Comparison of ENCODE assay signal across 7 mouse cellular contexts in the genomic region with DNA sequence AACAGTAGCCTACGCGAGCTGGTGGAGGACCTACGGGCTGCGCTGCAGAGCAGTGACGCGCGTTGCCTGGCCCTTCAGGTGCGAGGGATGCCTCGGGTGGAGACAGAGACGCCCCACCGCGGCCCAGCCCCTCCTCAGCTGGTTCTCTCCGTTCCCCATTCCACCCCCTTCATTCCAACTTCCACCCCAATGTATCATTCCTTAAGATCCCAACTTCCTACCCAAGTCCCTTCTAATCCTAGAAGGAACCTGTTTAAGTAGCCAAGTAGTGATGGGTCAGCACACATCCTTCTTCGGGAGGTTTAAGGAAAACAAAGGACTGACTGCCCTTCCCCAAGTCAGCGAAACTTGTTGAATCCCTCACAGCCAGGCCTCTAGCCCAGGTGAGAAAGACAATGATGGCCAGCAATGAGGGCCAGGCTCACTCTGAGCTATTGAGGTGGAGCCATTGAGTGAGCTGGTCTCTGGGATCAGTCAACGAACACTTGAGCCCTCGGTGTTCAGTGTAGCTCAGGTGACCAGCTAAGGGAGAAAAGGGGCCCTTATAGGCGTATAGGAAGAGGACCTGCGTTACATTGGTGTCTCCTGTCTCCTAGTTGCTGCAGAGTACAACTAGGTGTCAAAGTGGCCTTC. TPM values are rescaled to one million over a fixed set of nuclear protein-coding genes. Genes with fewer than 3 reads are reported as not detected.
DNase-seq lines count a peak whose midpoint lies in the region; ATAC-seq and TF ChIP-seq lines count a peak whose summit lies in the region.

No protein-coding gene starts in this region.

- no peaks in the 10 kb centered on the region for H3K36me3 ChIP-seq in lung, embryonic 15.5 days
- H3K36me3 ChIP-seq in forebrain, embryonic 14.5 days (ENCODE audit: control insufficient read depth, insufficient read depth, low read length): no peaks in the 10 kb centered on the region
- H3K36me3 ChIP-seq in limb, embryonic 14.5 days (ENCODE audit: control insufficient read depth, insufficient read depth, low read length): no peaks in the 10 kb centered on the region
- H3K36me3 ChIP-seq in stomach, embryonic 14.5 days (ENCODE audit: control insufficient read depth, insufficient read depth, low read length): no peaks in the 10 kb centered on the region

- WGBS in lung, embryonic 15.5 days: 5% methylated on average over 19 of the region's 19 CpGs
- WGBS in forebrain, embryonic 14.5 days: 2% methylated on average over 18 of the region's 19 CpGs
- WGBS in limb, embryonic 14.5 days: 3% methylated on average over 16 of the region's 19 CpGs
- 3% methylated on average over 19 of the region's 19 CpGs for WGBS in stomach, embryonic 14.5 days

- no peaks in the 10 kb centered on the region for H3K9me3 ChIP-seq in lung, embryonic 15.5 days
- H3K9me3 ChIP-seq in forebrain, embryonic 14.5 days (replicated peaks; ENCODE audit: control insufficient read depth, low read length): no peaks in the 10 kb centered on the region
- no peaks in the 10 kb centered on the region for H3K9me3 ChIP-seq in limb, embryonic 14.5 days (ENCODE audit: control insufficient read depth, low read length)
- no peaks in the 10 kb centered on the region for H3K9me3 ChIP-seq in stomach, embryonic 14.5 days (ENCODE audit: control insufficient read depth, low read depth, low read length)

- peaks cover 45% of the 10 kb centered on the region for H3K4me1 ChIP-seq in lung, embryonic 15.5 days
- H3K4me1 ChIP-seq in forebrain, embryonic 14.5 days (ENCODE audit: control insufficient read depth, insufficient read depth, low read length): peaks cover 5% of the 10 kb centered on the region; the same call in 1 of the 2 replicates
- H3K4me1 ChIP-seq in limb, embryonic 14.5 days (ENCODE audit: control insufficient read depth, insufficient read depth, low read length): peaks cover 11% of the 10 kb centered on the region; the same call in 1 of the 2 replicates
- peaks cover 19% of the 10 kb centered on the region; the same call in 1 of the 2 replicates for H3K4me1 ChIP-seq in stomach, embryonic 14.5 days (ENCODE audit: control insufficient read depth, insufficient read depth, low read length)

- peak overlapping the region; percentile 54 for H3K9ac ChIP-seq in lung, embryonic 15.5 days
- peak overlapping the region; percentile 59 for H3K9ac ChIP-seq in forebrain, embryonic 14.5 days (ENCODE audit: low read length)
- H3K9ac ChIP-seq in limb, embryonic 14.5 days (ENCODE audit: low read depth, low read length, severe bottlenecking): peak overlapping the region; percentile 48; the same call in 1 of the 2 replicates
- H3K9ac ChIP-seq in stomach, embryonic 14.5 days (replicated peaks; ENCODE audit: low read depth, low read length): peak overlapping the region; percentile 22; the same call in 1 of the 2 replicates

- DNase-seq in lung, adult 18-20 months: no peak
- DNase-seq in forebrain, embryonic 14.5 days (ENCODE audit: low spot score): no peak
- no peak for DNase-seq in limb, embryonic 14.5 days (ENCODE audit: low spot score)
- DNase-seq in right cerebral cortex, postnatal 36 days (ENCODE audit: low spot score in 2 of 2): no peak
- no peak for DNase-seq in layer of hippocampus, adult 9-11 months

- ATAC-seq in lung, embryonic 15.5 days (ENCODE audit: borderline replicate concordance, extremely low read depth, low FRiP score, low TSS enrichment): no peak
- peak; percentile 61; the same call in 1 of the 2 replicates for ATAC-seq in forebrain, embryonic 14.5 days
- no peak for ATAC-seq in limb, embryonic 14.5 days (ENCODE audit: low FRiP score, low read depth)
- no peak for ATAC-seq in stomach, embryonic 14.5 days (ENCODE audit: insufficient number of reproducible peaks, insufficient read depth, low FRiP score, low read depth)

- no peak overlapping the region for H3K27ac ChIP-seq in lung, embryonic 15.5 days
- H3K27ac ChIP-seq in forebrain, embryonic 14.5 days (ENCODE audit: low read depth, low read length): no peak overlapping the region
- H3K27ac ChIP-seq in limb, embryonic 14.5 days (replicated peaks; ENCODE audit: low read depth, low read length): no peak overlapping the region
- no peak overlapping the region for H3K27ac ChIP-seq in stomach, embryonic 14.5 days (ENCODE audit: low read length)

- peak overlapping the region; percentile 56 for H3K4me3 ChIP-seq in lung, embryonic 15.5 days
- H3K4me3 ChIP-seq in forebrain, embryonic 14.5 days (ENCODE audit: low read depth, low read length): peak overlapping the region; percentile 48
- peak overlapping the region; percentile 56 for H3K4me3 ChIP-seq in limb, embryonic 14.5 days (replicated peaks; ENCODE audit: low read length)
- peak overlapping the region; percentile 61 for H3K4me3 ChIP-seq in stomach, embryonic 14.5 days (ENCODE audit: low read depth, low read length)

- peak overlapping the region; percentile 90 for H3K4me2 ChIP-seq in lung, embryonic 15.5 days
- H3K4me2 ChIP-seq in forebrain, embryonic 14.5 days (ENCODE audit: low read length): peak overlapping the region; percentile 84
- H3K4me2 ChIP-seq in limb, embryonic 14.5 days (replicated peaks; ENCODE audit: low read depth, low read length, severe bottlenecking): peak overlapping the region; percentile 95
- peak overlapping the region; percentile 98 for H3K4me2 ChIP-seq in stomach, embryonic 14.5 days (replicated peaks; ENCODE audit: low read depth, low read length)

- peaks cover 46% of the 10 kb centered on the region for H3K27me3 ChIP-seq in lung, embryonic 15.5 days
- peaks cover 51% of the 10 kb centered on the region for H3K27me3 ChIP-seq in forebrain, embryonic 14.5 days (replicated peaks; ENCODE audit: control insufficient read depth, insufficient read depth, low read length)
- peaks cover 54% of the 10 kb centered on the region for H3K27me3 ChIP-seq in limb, embryonic 14.5 days (ENCODE audit: control insufficient read depth, insufficient read depth, low read length)
- H3K27me3 ChIP-seq in stomach, embryonic 14.5 days (ENCODE audit: control insufficient read depth, insufficient read depth, low read length): peaks cover 27% of the 10 kb centered on the region

- TF ChIP-seq POLR2A in limb, embryonic 14.5 days (IDR thresholded peaks at IDR 0.05; ENCODE audit: borderline replicate concordance, extremely low read depth, insufficient read depth, insufficient read length): no peak

RNA-seq across cellular contexts. Expression of a gene that starts 0.9 kb away (rescaled TPM):
- 5.4 and 6.0 TPM in 2 replicates for polyA plus RNA-seq in lung, embryonic 15.5 days (2015; fragmentation: Nextera tagmentation; extraction: Ambion mirVana)
- polyA plus RNA-seq in forebrain, embryonic 14.5 days (2014; fragmentation: Nextera tagmentation; extraction: Ambion mirVana): 0.89 and 2.0 TPM in 2 replicates
- polyA plus RNA-seq in limb, embryonic 14.5 days (2012; rRNA removed): 0.98 and 1.3 TPM in 2 replicates
- polyA plus RNA-seq in limb, embryonic 14.5 days (2014; fragmentation: Nextera tagmentation; extraction: Ambion mirVana): 0.64 and 0.80 TPM in 2 replicates
- 2.2 TPM in 2 replicates for polyA plus RNA-seq in stomach, embryonic 14.5 days (2014; fragmentation: Nextera tagmentation; extraction: Ambion mirVana)

RNA-seq across cellular contexts. Expression of a gene that starts 46.3 kb away (rescaled TPM):
- 3.9 and 4.7 TPM in 2 replicates for polyA plus RNA-seq in lung, embryonic 15.5 days (2015; fragmentation: Nextera tagmentation; extraction: Ambion mirVana)
- polyA plus RNA-seq in forebrain, embryonic 14.5 days (2014; fragmentation: Nextera tagmentation; extraction: Ambion mirVana): 0.47 and 0.94 TPM in 2 replicates
- 1.4 and 2.5 TPM in 2 replicates for polyA plus RNA-seq in limb, embryonic 14.5 days (2012; rRNA removed)
- polyA plus RNA-seq in limb, embryonic 14.5 days (2014; fragmentation: Nextera tagmentation; extraction: Ambion mirVana): 1.9 and 2.0 TPM in 2 replicates
- polyA plus RNA-seq in stomach, embryonic 14.5 days (2014; fragmentation: Nextera tagmentation; extraction: Ambion mirVana): 0.68 and 0.80 TPM in 2 replicates

RNA-seq across cellular contexts. Expression of a gene that starts 59.6 kb away (rescaled TPM):
- polyA plus RNA-seq in lung, embryonic 15.5 days (2015; fragmentation: Nextera tagmentation; extraction: Ambion mirVana): 13.8 and 14.6 TPM in 2 replicates
- polyA plus RNA-seq in forebrain, embryonic 14.5 days (2014; fragmentation: Nextera tagmentation; extraction: Ambion mirVana): 14.9 and 15.4 TPM in 2 replicates
- polyA plus RNA-seq in limb, embryonic 14.5 days (2012; rRNA removed): 7.5 and 10.3 TPM in 2 replicates
- polyA plus RNA-seq in limb, embryonic 14.5 days (2014; fragmentation: Nextera tagmentation; extraction: Ambion mirVana): 14.3 and 16.2 TPM in 2 replicates
- polyA plus RNA-seq in stomach, embryonic 14.5 days (2014; fragmentation: Nextera tagmentation; extraction: Ambion mirVana): 14.9 and 18.1 TPM in 2 replicates
